Mouse (Mus musculus): ENCODE data around the gene Cfap97d1. TPM values are rescaled to one million over a fixed set of nuclear protein-coding genes. Genes with fewer than 3 reads are reported as not detected.

Cfap97d1 gene
- total RNA-seq, 4 experiments from 2014 or later = not detected

DNA sequence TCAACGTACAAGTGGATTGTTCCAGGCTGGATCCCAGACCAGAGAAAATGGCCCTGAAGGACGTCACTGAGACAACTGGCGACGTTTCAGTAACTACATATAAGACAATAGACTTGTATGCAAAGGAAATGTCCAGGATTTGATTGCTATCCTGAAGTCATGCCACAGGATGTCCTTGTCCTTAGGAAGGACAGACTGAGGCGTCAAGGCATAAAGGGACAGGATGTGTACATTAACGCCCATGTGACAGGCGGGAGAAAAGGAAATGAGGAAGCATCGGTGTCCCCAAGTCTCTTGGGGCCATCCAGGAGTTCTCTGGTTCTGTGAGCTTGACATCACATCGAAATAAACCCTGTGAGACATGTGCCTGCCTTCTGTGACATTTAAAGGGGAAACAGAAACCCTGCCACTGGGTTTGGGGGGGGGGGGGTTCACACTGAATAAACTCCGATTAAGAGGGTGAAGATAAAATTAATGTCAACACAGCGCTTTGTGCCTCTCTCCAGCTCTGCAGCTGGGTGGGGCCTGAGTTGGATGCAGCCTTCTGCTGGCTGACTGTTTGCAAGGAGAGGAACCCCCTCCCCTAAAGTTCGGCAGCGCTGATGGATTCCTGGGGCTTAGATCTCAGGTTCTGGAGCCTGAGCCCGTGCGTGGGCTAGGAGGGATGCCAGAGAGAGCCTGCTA lies 25.0 kb downstream of the Cfap97d1 start:
- no peak for DNase-seq (ENCODE audit: low spot score)

DNA sequence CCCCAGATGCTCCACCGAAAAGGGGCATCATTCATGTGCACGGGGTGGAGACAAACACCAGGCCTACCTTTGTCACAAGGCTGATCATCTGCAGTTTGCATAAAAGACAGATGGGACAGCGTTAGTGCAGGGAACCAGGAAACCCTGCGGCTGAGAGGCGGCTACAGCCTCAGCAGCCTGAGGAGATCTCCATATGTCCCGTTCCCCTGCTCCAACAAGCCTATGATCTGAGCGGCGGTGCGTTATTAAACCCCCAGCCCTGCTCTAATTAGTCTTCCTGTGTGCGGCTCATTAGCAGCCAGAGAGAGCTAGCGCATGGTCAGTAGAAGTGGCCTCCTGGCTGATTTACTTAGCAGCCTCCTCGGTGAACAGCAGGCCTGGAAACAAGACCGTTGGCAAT lies 26.1 kb downstream of the Cfap97d1 start:
- DNase-seq (ENCODE audit: low spot score) = no peak

DNA sequence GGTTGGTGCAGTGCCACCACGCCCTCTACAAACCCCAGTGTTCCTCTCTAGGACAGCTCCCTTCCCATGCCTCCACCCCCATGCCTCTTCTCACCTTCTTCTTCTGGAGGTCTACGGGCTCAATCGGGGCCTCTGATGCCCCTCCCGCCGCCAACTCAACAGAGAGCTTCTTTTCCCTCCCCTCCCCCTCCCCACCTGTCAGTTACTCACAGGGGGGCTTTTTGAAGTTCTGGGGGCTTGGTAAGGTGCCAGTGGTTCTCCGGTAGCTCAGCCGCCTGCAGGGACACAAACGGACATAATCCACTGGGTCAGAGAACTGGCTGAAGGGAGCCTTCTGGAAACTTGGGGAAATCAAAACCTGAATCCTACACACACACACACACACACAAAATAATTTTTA lies 27.4 kb downstream of the Cfap97d1 start:
- no peak for DNase-seq (ENCODE audit: low spot score)

DNA sequence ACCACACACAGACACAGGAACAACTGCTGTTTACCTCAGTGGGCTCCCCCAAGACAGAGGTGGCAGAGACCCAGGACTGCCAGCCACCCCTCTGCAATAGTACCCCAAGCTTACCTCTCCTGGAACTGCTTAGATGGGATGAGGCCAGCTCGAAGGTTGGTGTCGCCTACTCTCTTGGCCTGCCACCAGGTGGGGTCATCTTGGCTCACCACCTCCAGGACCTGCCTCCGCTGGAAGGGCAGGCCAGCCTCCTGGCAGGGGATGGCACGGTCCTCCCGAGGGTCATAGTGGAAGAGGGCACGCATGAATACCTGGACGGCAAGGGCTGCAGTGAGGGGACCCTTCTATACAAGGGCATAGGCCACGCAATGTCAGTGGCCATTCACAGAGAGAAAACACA lies 29.1 kb downstream of the Cfap97d1 start:
- DNase-seq (ENCODE audit: low spot score) = no peak

DNA sequence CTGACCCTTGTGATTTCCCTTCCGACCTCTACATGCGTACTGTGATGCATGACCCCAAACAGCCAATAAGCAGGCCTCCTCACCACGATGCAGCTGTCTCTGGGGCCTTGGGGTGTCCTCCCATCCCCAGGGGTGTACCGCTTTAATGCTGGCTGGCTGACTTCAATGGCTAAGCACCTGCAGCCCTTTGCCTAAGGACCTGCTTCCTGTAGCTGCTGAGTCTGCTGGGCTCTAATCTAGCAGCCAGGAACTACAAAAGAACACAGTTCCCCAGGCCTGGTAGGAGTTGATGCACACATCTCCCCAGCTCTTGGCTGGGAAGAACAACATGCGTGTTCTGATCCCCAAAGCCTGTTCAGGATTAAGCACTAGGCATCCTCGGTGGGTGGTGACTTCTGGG lies 31.4 kb downstream of the Cfap97d1 start:
- no peak for DNase-seq (ENCODE audit: low spot score)

DNA sequence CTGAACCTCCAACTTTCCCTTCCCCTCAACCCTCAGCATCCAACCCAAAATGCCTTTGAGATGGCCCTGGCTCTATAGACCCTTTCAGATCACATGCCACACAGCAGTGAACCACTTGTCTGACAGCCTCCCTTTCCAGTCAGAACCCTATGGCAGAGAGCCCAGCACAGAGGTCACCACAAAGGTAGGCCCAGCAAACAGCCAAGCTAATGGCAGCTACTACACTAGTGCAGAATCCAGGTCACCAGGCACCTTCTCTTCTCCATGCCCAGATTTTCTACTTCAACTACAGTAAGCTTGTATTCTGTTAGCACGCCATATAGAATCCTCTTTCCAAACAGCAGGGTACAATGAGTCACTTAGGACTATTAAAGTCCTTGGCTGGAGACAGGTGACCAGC lies 32.1 kb downstream of the Cfap97d1 start:
- DNase-seq (ENCODE audit: low spot score) = peak; percentile 47

DNA sequence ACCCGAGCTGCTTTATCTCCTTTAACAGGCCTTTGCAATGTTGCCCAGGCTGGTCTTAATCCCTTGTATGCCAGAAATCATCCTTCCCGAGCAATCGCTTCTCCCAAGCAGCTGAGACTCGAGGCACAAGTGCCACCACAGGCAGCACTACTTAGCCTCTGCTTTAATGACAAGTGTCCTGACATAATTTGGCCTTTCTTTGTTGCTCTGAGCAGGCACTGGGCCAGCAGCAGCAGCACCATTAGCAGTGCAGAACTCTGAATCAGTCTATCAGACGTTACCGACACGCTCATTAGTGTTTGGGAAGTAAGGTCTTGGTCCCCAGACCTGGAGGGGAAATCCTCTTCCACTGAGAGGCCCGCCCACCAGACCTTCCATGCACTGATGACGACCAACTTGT lies 35.7 kb downstream of the Cfap97d1 start:
- DNase-seq (ENCODE audit: low spot score) = no peak

DNA sequence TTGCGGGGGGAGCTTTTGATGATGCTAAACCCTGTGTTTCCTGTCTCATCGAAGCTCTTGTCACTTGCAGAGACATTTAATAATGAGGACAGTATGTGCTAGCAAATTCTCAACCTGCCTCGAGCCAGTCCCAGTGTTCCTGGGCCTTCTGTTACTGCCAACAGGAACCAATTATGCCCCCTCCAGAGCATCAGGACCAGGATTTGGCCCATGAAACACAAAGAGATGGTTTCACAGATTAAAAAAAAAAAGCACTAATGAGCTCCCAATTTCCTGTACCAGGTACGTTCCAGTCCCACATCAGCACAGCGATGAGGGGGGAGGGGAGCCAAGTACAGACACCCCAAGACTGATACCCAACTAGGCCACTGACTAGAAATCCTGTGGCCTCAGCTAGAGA lies 37.1 kb downstream of the Cfap97d1 start:
- DNase-seq (ENCODE audit: low spot score) = no peak

DNA sequence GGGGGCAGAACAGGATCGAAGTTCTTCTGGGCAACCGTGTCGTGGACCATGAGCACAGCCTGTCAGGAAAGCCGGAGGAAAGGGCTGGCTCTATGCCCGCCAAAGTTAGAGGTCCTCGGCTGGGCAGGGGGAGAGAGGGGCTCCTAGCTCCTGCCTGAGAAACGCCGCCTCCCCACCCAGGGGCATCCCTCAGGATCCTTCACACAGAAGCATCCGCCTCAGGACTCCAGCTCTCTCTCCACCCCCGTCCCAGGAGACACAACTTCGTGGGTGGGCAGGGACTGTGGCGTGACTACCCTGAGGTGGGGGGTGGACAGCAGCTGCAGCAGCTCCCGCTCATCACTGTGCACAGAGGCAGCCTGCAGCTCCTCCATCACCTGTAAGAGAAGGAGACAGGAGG lies 39.3 kb downstream of the Cfap97d1 start:
- DNase-seq (ENCODE audit: low spot score) = no peak

DNA sequence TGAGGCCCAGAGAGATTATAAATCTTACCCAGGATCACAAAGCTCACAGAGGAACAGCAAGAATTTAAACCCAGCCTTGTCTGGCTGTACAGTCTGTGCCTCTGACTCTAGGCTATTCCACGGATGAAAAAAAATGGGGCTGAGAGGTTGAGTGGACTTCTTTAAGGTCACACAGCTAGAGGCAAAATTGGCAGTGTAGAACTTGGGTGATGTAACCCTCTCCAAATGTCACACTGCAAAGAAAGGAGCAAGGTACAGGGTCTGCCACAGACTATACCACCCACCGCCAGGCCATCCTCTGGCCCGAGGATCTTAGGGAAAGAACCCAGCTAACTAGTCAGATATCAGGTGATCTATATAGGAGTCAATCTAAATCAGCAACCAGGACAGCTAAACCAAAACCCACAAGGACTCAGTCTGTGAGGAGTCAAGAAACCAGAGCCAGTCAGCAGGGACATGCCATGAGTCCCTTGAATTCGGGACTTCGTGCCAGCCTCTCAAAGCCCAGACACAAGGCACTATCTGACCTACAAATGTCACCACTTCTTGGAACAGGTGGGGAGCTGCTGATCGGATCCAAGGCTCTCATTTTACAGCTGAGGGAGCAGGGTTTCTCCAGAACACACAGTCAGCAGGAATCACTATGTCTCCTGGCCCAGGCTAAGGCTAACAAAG lies 40.1 kb downstream of the Cfap97d1 start:
- no peak for DNase-seq (ENCODE audit: low spot score)

DNA sequence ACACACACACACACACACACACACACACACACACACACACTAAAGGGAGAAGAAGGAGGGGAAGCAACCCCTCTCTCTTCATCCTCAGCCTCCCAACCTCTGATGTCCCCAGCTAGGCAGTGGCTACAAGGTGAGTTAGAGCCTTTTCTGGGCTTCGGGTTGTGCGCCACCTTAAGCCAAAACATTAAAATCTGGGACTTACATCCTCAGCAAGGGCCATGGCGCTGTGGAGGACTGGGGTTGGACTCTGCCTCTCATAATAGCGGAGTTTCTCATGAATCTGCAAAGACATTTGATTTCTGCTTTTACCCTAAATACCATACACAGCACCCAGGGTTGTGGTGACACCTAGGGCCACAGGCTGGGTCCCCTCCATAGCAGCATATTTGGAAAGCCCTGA lies 40.8 kb downstream of the Cfap97d1 start:
- no peak for DNase-seq (ENCODE audit: low spot score)

DNA sequence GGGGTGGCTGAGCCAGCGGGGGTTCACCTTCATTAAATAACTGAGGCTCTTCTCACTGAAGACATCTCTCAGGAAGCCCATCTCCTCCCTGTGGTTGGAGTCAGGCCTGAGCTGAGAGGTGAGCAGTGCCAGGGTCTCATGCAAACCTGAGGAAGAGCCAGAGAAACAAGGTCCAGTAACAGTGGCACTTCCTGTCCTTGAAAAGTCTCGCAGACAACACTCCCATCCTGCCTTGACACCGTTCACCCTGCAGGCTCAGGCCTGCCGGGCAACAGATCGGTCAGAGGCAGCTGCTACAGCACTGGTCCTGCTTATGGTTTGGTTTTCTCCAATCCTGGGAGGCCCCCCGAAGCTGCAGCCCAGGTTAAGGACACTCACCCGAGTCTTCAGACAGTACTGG lies 41.3 kb downstream of the Cfap97d1 start:
- DNase-seq (ENCODE audit: low spot score) = no peak

DNA sequence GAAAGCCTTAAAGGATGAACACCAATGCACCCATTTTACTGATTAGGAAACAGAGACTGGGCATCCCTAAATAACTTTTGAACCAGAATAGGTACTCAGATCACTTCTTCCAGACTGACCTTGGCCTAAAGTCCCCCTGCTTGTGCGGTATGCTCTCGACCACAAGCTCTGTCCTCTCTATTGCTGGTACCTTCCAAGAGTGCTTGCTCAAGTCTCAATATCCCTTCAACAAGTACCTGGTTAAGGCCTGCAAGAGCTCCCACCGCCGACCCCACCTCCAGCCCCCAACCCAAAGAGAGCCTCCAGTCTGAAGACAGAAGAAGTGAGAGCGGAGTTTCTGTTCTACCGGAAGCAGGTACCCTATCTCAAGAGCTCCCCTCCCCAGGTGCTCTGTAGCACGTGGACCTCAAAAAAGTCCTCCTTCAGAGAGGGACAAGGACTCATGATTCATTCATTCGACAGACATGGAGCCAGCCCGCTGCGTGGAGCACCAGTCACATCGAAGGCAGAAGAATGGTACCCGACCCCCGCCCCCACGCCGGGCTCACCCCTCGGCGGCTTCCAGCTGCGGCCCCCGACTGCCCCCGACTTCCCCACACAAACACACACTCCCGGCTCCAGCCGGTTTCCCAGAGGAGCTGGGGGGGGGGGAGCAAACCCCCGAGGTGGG lies 42.0 kb downstream of the Cfap97d1 start:
- no peak for DNase-seq (ENCODE audit: low spot score)

DNA sequence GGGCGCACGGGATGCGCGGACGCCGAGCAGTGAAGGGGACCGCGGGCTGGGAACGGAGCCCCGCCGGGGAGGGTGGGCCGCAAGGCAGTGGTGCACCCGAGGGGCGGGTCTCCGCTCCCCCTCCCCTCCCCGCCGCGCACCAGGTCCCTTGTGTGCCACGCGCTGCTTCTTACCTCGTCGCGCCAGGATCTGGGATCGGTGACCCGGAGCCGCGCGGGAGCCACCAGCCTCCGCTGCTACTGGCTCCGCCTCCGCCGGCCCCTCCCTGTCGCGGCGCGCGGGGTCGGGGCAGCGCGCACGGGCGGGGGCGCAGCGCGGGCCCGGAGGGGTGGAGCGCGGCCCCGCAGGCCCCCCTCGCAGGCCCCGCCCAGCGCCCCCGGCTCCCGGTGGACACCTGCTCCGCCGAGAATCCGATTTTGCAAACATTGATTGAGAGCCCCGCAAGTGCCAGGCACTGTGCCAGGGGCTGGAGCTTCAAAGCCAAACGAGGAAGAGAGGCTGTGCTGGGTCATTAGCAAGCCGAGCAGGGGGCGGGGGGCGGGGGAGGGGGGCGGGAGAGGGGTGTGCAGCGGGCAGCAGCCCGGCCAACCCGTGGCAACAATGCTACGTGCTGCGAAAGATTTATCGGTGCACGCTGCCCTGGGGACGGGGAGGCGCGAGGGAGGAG lies 42.7 kb downstream of the Cfap97d1 start:
- DNase-seq (ENCODE audit: low spot score) = peak; percentile 39

DNA sequence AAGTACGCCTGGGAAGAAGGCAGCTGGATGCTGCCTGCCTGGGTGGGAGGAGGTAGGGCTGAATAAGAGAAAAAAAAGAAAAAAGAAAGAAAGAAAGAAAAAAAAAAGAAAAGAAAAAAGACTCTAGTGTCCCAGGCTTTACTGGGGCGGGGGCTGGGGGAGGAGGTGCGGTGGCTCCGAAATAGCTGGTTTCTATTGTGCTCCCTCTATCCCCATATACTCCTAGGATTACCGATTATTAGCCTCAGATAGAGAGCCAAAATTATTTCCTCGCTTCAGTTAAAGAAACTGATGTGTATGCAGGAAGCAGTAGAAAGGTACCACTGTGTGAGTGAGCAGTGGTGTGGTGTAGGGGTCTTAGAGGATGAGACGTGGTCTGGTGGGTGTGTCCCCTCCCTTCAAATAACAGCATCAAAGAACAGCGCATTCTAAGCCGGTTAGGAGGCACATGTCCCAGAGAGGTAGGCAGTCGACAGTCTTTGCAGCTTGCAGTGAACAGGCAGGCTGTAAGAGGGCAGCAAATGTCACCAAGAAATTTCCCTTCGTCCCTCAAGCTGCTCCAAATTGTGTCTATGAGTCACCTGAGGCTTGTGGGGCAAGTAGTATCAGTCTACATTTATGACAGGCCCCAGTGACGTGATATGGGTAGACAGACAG lies 43.4 kb downstream of the Cfap97d1 start:
- no peak for DNase-seq (ENCODE audit: low spot score)

DNA sequence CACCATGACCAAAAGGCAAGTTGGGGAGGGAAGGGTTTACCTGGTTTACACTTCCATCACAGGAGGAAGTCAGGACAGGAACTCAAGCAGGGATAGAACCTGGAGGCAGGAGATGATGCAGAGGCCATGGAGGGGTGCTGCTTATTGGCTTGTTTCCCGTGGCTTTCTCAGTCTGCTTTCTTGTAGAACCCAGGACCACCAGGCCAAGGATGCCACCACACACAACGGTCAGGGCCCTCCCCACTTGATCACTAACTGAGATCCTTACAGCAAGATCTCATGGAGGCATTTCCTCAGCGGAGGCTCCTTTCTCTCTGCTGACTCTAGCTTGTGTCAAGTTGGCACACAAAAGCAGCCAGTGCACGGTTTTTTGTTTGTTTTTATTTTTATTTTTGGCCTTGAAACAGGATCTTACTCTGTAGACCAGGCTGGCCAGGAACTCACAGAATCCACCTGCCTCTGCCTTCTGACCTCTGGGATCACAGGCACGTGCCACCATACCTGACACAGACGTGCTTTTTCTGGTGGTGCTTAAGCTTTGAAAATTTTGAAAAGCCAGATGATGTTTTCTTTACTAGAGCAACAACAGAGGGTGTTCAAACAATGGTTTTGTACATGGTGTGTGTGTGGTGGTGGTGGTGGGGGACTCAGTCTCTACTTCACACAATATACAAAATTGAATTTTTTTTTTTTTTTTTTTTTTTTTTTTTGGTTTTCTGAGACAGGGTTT lies 44.2 kb downstream of the Cfap97d1 start, which contains the start of gene Mpp3:
TSS of gene Mpp3 (minus strand) at position 375 of the 730 bp plus-strand sequence.
- DNase-seq (ENCODE audit: low spot score) = no peak

DNA sequence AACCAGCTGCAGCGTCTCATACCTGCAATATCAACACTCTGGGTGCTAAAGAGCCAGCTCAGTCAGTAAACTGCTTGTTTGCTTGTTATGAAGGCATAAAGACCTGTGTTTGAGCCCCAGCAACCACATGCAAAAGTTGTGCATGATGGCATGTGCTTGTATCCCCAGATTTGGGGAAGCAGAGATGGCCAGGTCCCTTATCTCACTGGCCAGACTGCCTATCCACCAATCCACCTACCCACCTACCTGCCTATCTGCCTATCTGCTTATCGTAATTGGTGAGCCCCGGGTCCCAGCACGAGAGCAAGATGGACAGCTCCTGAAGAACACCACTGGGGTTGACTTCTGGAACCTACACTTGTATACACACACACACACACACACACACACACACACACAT lies 45.2 kb downstream of the Cfap97d1 start:
- no peak for DNase-seq (ENCODE audit: low spot score)

DNA sequence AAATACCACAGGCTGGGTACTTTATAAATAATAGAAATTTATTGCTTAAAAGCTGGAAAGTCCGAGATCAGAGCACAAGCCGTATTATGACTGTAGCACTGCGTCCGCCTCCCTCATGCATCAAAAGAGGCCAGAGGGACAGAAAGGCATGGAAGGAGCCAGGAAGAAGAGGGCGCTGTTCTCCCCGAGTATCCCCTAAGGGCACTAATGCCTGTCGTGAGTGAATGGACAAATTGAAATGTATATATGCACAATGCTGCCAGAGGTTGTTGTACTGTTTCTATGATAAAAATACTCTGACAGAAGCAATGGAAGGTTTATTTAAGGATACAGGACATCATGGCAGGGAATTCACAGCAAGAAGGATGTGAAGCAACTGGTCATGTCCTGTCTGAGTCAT lies 45.9 kb downstream of the Cfap97d1 start:
- no peak for DNase-seq (ENCODE audit: low spot score)

DNA sequence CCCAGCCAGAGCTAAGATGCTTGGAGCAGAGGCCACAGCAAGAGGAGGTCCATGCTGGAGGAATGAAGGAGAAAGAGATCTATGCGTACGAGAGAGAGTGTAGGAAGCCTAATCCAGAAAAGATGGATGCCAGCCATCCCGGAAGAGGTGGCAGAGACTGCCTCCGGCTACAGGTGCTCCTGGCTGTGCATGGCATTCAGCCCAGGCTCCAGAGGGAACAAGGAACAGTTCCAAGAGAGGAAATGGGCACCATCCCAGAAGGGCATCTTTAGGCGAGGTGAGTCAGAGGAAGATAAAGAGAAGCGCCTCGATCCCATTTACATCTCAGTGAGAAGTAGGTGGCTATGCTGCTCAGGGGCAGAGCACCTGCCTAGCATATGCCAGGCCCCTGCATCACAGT lies 47.1 kb downstream of the Cfap97d1 start:
- DNase-seq (ENCODE audit: low spot score) = no peak

DNA sequence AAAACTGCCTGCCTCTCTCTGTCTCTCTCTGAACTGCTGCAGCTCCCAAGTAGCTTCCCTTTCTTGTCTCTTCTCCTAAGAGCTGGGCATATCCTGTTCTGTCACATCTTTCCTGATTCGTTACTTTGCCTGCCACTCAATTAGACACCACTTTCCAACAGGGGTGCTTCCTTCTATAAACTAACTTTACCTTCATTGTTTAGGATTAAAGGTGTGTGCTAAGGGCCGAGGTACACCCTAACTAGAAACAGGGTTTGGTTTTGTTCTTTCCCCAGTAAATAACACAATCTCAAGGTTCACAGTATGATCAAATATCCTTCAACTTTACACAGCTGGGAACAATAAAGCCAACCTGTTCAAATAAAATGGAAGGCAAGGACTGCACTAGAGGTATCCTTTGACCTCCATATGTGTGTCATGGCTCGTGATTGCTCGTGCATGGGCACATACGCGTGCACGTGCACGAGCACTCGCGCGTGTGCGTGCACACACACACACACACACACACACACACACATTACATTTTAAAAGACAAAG lies 49.0 kb downstream of the Cfap97d1 start:
- DNase-seq (ENCODE audit: low spot score) = no peak

DNA sequence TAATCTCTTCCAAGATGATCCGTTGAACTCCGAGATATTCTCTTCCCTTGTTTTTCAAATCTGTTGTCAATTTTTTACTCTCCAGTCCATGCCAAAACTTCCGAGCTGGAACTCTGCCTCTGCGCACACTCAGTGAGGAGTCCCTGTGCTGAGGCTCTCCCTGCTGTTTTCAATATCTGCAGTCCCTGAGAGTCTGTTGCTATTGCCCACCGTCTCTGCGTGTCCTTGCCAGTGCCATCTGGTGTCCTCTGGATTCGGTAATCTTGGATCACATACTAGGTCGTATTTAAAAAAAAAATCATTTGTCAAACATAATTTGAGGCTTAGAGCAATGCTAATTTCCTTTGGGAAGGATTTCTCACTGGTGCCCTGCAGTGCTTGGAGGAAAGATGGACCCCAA lies 50.8 kb downstream of the Cfap97d1 start:
- DNase-seq (ENCODE audit: low spot score) = no peak
